20 mouse cellular contexts compared by ENCODE assay signal in genomic region chr9:48182718-48183414, GRCm38 (mm10). TPM values are rescaled to one million over a fixed set of nuclear protein-coding genes. Genes with fewer than 3 reads are reported as not detected.
A peak's percentile ranks its signal among the peaks of the same experiment; 100 is the strongest.
DNase-seq lines count a peak whose midpoint lies in the region; ATAC-seq lines count a peak whose summit lies in the region.
"Had no signal": no experiment of that assay in that cellular context is flagged by ENCODE, and none has a peak within 500 bp of the region (broad histone marks: within the 10 kb centered on the region; RNA-seq: fewer than 3 reads in every experiment).

No protein-coding gene starts in this region.

- WGBS in forebrain, embryonic 13.5 days: 8% methylated on average over 7 of the region's 7 CpGs
- 30% methylated on average over 7 of the region's 7 CpGs for WGBS in forebrain, embryonic 10.5 days
- 16% methylated on average over 7 of the region's 7 CpGs for WGBS in hindbrain, embryonic 14.5 days
- WGBS in midbrain, embryonic 15.5 days: 13% methylated on average over 7 of the region's 7 CpGs

- H3K27ac ChIP-seq in forebrain, embryonic 13.5 days: peak overlapping the region; percentile 25
- H3K27ac ChIP-seq in forebrain, embryonic 10.5 days: no peak overlapping the region
- peak overlapping the region; percentile 2; the same call in 1 of the 2 replicates for H3K27ac ChIP-seq in hindbrain, embryonic 14.5 days
- peak overlapping the region; percentile 68 for H3K27ac ChIP-seq in midbrain, embryonic 15.5 days
- H3K27ac ChIP-seq: embryonic facial prominence, embryonic 13.5 days; heart, embryonic 13.5 days; liver, embryonic 15.5 days had no signal

- no peaks in the 10 kb centered on the region for H3K9me3 ChIP-seq in forebrain, embryonic 13.5 days (replicated peaks)
- no peaks in the 10 kb centered on the region for H3K9me3 ChIP-seq in forebrain, embryonic 10.5 days
- H3K9me3 ChIP-seq in hindbrain, embryonic 14.5 days (ENCODE audit: control insufficient read depth, low read length): no peaks in the 10 kb centered on the region
- H3K9me3 ChIP-seq in midbrain, embryonic 15.5 days: no peaks in the 10 kb centered on the region
- H3K9me3 ChIP-seq: embryonic facial prominence, embryonic 13.5 days; heart, embryonic 13.5 days; liver, embryonic 15.5 days had no signal

- H3K4me2 ChIP-seq in forebrain, embryonic 13.5 days: peak overlapping the region; percentile 27
- H3K4me2 ChIP-seq in hindbrain, embryonic 14.5 days (replicated peaks): no peak overlapping the region
- no peak overlapping the region; the same call in 1 of the 2 replicates for H3K4me2 ChIP-seq in midbrain, embryonic 15.5 days
- H3K4me2 ChIP-seq: embryonic facial prominence, embryonic 13.5 days; heart, embryonic 13.5 days; liver, embryonic 15.5 days had no signal

- H3K36me3 ChIP-seq in forebrain, embryonic 13.5 days (ENCODE audit: poor library complexity, severe bottlenecking): no peaks in the 10 kb centered on the region
- no peaks in the 10 kb centered on the region for H3K36me3 ChIP-seq in forebrain, embryonic 10.5 days (replicated peaks)
- H3K36me3 ChIP-seq in hindbrain, embryonic 14.5 days (replicated peaks; ENCODE audit: control insufficient read depth, insufficient read depth): no peaks in the 10 kb centered on the region
- H3K36me3 ChIP-seq in midbrain, embryonic 15.5 days (replicated peaks): no peaks in the 10 kb centered on the region
- H3K36me3 ChIP-seq: embryonic facial prominence, embryonic 13.5 days; heart, embryonic 13.5 days; liver, embryonic 15.5 days had no signal

- no peaks in the 10 kb centered on the region; the same call in 1 of the 2 replicates for H3K27me3 ChIP-seq in forebrain, embryonic 13.5 days
- peaks cover 41% of the 10 kb centered on the region for H3K27me3 ChIP-seq in forebrain, embryonic 10.5 days (ENCODE audit: poor library complexity, severe bottlenecking)
- H3K27me3 ChIP-seq in hindbrain, embryonic 14.5 days (ENCODE audit: control insufficient read depth, insufficient read depth, low read length): no peaks in the 10 kb centered on the region
- no peaks in the 10 kb centered on the region for H3K27me3 ChIP-seq in midbrain, embryonic 15.5 days (replicated peaks)
- H3K27me3 ChIP-seq: embryonic facial prominence, embryonic 13.5 days; heart, embryonic 13.5 days; liver, embryonic 15.5 days; Patski had no signal

- intact Hi-C loops in heart, postnatal 25 days (cut with DNase I): no loop called here

- H3K4me1 ChIP-seq in forebrain, embryonic 13.5 days: peaks cover 27% of the 10 kb centered on the region
- H3K4me1 ChIP-seq in forebrain, embryonic 10.5 days: peaks cover 14% of the 10 kb centered on the region
- peaks cover 18% of the 10 kb centered on the region for H3K4me1 ChIP-seq in hindbrain, embryonic 14.5 days (replicated peaks; ENCODE audit: control insufficient read depth, insufficient read depth, low read length)
- peaks cover 26% of the 10 kb centered on the region for H3K4me1 ChIP-seq in midbrain, embryonic 15.5 days
- H3K4me1 ChIP-seq: liver, embryonic 15.5 days had no signal

- no peak overlapping the region for H3K4me3 ChIP-seq in forebrain, embryonic 13.5 days
- no peak overlapping the region for H3K4me3 ChIP-seq in forebrain, embryonic 10.5 days
- no peak overlapping the region for H3K4me3 ChIP-seq in hindbrain, embryonic 14.5 days (replicated peaks; ENCODE audit: low read length)
- no peak overlapping the region for H3K4me3 ChIP-seq in midbrain, embryonic 15.5 days
- H3K4me3 ChIP-seq: embryonic facial prominence, embryonic 13.5 days; heart, embryonic 13.5 days; liver, embryonic 15.5 days; myocyte had no signal

- peak; percentile 57; the same call in 1 of the 2 replicates for ATAC-seq in forebrain, embryonic 13.5 days
- ATAC-seq in hindbrain, embryonic 14.5 days (ENCODE audit: low FRiP score): peak; percentile 78
- ATAC-seq in midbrain, embryonic 15.5 days (replicated peaks): peak; percentile 52
- ATAC-seq: activated CD4-positive, CD25-positive, alpha-beta regulatory T cell, adult 4 months; lung, postnatal 0 days; Patski had no signal

- H3K9ac ChIP-seq in forebrain, embryonic 13.5 days: no peak overlapping the region
- no peak overlapping the region for H3K9ac ChIP-seq in hindbrain, embryonic 14.5 days
- H3K9ac ChIP-seq in midbrain, embryonic 15.5 days: no peak overlapping the region
- H3K9ac ChIP-seq: embryonic facial prominence, embryonic 13.5 days; heart, embryonic 13.5 days; liver, embryonic 15.5 days had no signal

- no peak for DNase-seq in forebrain, embryonic 10.5 days (ENCODE audit: extremely low spot score, low spot score)
- DNase-seq in brain, adult 2 months (ENCODE audit: low read depth, low spot score): peak; percentile 42
- DNase-seq in hindbrain, embryonic 14.5 days (ENCODE audit: low spot score): peak; percentile 68
- no peak for DNase-seq in heart, postnatal 25 days (ENCODE audit: low spot score)
- no peak for DNase-seq in Muller cell, postnatal 12 days (ENCODE audit: inconsistent ontology term)
- no peak for DNase-seq in heart, adult 18-20 months
- DNase-seq: adrenal gland, postnatal 36 days; B cell, adult 2 months; kidney, adult 18-20 months; kidney, postnatal 10 days; layer of hippocampus, adult 9-11 months had no signal

RNA-seq across cellular contexts. Expression of gene Nxpe4, which starts 21.0 kb away (rescaled TPM):
- polyA plus RNA-seq in forebrain, embryonic 13.5 days (2015; fragmentation: Nextera tagmentation; extraction: Ambion mirVana): 5.5 TPM in 2 replicates
- 4.9 and 5.3 TPM in 2 replicates for polyA plus RNA-seq in forebrain, embryonic 10.5 days (2016; fragmentation: Nextera tagmentation; extraction: Ambion mirVana)
- polyA plus RNA-seq in hindbrain, embryonic 14.5 days (2014; fragmentation: Nextera tagmentation; extraction: Ambion mirVana): 8.9 and 9.3 TPM in 2 replicates
- polyA plus RNA-seq in midbrain, embryonic 15.5 days (2015; fragmentation: Nextera tagmentation; extraction: Ambion mirVana): 8.4 TPM in 2 replicates
- 1 to 10 TPM; 7.2 to 9.7 TPM for total RNA-seq in heart, postnatal 25 days (2021)
- total RNA-seq in heart, adult 18-20 months (2021): 1 to 10 TPM; 4.8 to 5.3 TPM

Comparison
In these comparisons a context has a peak if more than half of its experiments do, and no peak if none do; other contexts are left out.
1. DNase-seq: peak in brain, adult 2 months (single experiment) and hindbrain, embryonic 14.5 days (single experiment); none in forebrain, embryonic 10.5 days (single experiment), heart, postnatal 25 days (single experiment), Muller cell, postnatal 12 days (single experiment) and heart, adult 18-20 months (0 of 2).
2. Peak in every context shown above with its lines, with median percentiles within 50 percentile points of each other: ATAC-seq.